Mouse (Mus musculus): Measurements from ENCODE around the gene Tigd4. TPM values are rescaled to one million over a fixed set of nuclear protein-coding genes. Genes with fewer than 3 reads are reported as not detected.

The Tigd4 gene
- polyA plus RNA-seq, 1 experiment = not detected

DNA sequence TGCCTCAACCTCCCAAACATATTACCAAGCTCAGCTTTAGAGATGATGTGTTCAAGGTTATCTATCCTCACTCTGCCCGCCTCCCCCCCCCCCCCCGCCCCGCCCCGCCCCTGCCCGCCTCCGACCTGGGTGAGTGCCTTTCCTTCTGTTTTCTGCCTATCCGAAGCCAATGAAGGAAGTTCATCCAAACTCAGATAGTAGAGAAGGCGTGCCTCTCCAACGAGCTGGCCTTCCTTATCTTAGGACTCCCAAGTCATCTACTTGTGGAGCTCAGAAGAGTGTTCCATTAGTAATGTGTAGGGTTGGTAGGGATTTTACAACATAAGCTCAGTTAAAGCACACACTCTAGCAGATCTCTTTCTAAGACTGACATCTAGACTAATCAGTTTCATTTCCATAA is 9.8 kb downstream of the Tigd4 start:
- 24% methylated on average over 7 of the region's 9 CpGs for WGBS
- no peak for DNase-seq (ENCODE audit: low read depth, low spot score)

DNA sequence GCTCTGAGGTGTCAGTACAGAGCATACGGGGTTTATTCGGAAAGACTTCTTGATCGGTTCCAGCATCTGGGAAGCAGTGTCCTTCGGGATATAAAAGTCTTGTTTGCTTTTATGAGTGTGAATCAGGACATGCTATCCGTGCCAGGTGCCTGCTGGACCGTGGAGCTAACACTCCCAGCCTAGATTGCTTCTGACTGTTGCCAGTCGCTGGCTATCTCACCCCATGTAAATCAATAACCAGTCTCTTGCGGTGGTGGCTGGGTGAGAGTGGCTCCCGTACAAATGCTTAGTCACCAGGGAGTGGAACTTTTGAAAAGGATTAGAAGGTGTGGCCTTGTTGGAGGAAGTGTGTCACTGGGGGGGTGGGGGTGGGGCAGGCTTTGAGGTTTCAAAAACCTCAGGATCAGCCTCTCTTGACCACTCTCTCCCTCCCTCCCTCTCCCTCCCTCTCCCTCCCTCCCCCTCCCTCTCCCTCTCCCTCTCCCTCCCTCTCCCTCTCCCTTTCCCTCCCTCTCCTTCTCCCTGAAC is 16.9 kb downstream of the Tigd4 start:
- 28% methylated on average over 9 of the region's 9 CpGs for WGBS
- DNase-seq (ENCODE audit: low read depth, low spot score) = no peak

DNA sequence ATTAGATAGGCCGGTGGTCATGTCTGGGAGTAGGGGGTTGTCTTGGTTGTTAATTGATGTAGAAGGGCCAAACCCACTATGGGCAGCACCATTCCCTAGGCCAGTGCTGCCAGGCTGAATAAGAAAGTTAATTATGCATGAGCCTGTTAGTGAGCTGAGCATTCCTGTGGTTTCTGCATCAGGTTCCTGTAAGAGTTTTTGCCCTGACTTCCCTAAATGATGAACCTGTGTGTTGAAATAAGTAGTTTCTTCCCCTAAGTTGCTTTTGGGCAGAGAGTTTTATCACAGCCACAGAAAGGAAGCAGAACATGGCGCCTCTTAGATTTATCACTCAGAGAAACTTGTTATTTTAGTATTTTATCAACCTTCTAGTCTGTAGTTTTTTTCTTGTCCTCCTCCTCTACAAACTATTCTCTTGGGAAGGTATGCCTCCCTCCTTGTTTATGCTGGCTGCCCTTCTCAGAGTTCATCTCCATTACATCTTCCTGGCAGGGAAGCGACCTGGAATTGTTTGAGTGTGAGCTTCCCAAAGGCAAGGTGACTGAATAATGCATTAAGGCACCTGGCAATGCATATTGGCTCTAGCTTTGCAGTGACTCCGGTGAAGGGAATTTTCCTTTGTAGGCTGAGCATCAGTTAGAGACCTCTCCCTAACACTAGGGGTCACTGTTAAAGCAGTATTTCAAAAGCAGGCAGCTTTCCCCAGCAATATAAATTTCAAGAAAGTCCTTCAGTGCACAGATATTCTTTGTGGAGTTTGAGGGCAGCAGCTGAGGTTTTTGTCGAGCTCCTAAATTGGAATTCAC is 21.9 kb downstream of the Tigd4 start:
- no peak for DNase-seq (ENCODE audit: low read depth, low spot score)
- 32% methylated on average over 5 of the region's 5 CpGs for WGBS

DNA sequence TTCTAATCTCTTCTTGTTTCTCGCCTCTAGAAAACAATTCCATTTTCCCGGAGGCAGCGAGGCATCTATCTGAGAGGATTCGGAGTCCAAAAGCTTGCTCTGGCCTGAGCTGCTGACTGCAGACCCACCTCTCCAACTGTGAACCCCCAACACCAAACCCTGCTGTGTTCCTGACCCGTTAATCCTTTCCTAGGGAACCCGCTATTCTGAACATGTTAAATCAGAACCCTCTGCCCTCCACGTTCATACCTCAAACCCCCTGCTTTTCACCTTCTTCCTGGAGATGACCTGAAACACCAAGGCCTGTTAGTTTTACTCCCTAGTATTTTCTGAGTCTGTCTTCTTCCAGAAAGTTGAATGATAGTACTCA is 22.5 kb downstream of the Tigd4 start:
- DNase-seq (ENCODE audit: low read depth, low spot score) = no peak
- 56% methylated on average over 7 of the region's 7 CpGs for WGBS

DNA sequence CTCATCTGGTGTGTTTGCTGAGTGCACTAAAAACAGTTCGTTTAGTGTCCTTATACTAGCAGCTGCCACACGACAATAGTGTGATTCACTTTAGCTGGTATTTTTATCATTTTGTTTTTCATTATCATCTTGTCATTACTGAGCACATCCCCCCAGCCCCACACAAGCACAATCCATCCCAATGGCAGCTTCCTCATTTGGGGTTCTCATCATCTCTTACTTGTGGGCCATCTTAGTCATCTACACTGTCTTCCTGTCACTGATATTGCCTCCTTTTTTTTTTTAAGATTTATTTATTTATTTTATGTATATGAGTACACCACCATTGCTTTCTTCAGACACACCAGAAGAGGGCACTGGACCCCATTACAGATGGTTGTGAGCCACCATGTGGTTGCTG is 25.3 kb downstream of the Tigd4 start:
- DNase-seq (ENCODE audit: low read depth, low spot score) = no peak
- WGBS = 77% methylated on average over 2 of the region's 2 CpGs

DNA sequence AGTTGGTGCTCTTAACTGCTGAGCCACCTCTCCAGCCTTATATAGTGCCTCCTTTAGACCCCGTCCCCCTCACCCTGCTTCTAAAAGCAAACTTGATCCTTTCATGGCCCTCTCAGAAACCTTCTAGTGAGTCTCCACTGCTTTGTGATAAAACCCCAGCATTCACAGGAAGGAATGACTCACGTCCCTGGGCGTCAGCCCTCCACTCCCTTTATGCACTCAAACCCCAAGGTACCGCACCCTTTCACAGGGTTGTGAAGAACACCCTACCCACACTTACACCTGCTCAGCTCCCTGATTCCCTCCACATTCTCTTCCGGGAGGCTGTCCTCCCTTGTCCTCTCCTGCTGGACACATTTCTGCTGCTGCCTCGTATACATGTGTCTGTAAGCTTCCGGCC is 25.7 kb downstream of the Tigd4 start:
- no peak for DNase-seq (ENCODE audit: low read depth, low spot score)
- 75% methylated on average over 7 of the region's 7 CpGs for WGBS

DNA sequence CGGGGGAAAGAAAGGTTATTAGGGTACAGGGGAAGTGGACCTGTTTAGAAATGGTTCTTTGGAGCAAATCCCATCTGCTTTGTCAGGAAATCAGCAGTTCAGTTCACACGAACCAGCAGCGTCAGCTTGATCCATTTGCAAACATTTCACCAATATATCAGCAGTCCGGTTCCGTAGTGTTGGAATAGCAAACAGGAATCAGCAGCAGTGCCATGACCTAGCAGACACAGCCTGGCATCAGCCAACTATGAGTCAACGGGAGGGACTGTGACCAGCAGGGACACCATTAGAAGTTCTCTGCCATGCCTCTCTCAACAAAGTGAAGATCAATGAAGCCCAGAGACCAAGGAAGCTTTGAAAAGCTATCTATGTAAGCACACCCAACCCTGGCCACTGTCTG is 26.4 kb downstream of the Tigd4 start:
- DNase-seq (ENCODE audit: low read depth, low spot score) = no peak
- 92% methylated on average over 6 of the region's 6 CpGs for WGBS

DNA sequence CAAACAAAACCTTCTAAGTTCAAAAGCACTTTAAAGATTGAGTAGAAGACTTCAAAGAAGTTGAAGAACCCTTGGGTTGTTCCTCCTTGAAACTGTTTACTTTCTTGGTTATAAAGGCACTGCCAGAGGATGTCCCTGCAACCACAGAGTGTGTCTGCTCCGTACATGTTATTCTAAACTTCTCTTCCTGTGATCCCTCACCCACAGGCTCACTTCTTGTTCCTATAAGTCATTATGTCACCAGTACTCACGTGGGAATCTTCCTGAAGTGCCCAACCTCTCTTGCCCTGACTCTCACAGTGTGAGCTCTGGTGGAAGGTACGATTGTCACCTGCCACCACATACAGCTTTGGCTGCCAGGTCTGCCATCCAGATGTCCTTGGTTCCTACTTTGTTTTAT is 28.7 kb downstream of the Tigd4 start:
- no peak for DNase-seq (ENCODE audit: low read depth, low spot score)
- 7% methylated on average over 3 of the region's 3 CpGs for WGBS

DNA sequence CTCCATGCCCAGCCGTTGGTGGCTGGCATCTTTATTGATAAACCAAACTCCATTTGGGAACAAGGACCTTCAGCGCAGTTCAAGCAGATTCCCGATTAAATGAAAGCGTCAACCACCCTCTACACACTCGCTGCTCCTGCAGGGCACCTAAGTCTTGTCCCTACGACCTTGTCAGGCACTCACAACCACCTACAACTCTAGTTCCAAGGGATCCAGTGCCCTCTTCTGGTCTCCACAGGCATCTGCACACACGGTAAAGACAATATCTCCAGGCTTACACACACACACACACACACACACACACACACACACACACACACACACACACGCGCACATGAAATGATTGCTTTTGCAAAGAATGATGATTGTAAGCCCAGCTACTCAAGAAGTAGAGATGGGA is 38.2 kb downstream of the Tigd4 start:
- DNase-seq (ENCODE audit: low read depth, low spot score) = no peak
- WGBS = 97% methylated on average over 9 of the region's 9 CpGs

DNA sequence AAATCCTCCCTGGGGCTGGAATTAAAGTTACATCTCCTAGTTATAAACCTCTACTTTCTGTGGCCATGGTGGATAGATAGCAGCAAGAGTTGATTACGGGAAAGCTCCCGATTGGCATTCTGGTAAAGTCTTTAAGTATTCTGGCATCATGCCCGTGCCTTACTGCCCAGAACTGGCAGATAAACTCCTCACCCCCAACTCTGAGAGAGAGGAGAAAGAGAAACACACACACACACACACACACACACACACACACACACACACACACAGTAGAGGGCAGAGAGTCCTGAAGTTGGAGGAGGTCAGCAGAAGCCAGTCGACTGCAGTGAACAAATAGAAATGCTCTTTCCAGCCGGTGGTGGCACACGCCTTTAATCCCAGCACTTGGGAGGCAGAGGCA is 43.7 kb downstream of the Tigd4 start:
- 23% methylated on average over 6 of the region's 6 CpGs for WGBS
- no peak for DNase-seq (ENCODE audit: low read depth, low spot score)

DNA sequence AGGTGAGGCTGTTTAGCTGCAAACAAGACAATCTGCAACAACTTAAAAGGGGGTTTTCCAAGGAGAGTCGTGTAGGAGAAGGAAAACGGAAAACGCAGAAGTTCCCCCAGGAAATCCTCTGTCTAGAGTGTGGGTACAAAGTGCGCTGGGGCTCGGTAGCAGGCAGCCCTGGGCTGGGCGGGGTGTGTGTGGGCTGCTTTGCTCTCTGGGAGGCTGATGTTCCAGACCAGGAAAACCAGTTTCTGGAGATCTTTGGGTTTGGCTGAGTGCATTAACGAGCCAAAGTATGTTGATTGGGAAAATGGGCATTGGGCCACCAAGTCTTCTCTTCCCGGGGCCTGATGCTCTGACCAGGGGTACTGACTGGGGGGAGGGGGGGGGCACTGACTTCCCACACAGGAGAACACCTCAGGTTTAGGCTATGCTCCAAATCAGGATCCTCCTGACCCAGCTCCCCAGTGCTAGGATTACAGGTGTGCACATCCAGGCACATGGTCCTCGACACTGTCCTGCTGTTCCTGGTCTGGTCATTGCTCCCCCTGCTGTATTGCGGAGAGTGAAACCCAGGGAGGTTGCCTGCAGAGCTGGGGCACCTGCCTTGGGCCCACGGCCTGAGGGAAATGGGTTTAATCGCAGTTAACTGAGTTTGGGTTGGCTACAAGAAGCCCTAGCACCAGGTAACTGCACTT is 44.7 kb downstream of the Tigd4 start:
- DNase-seq (ENCODE audit: low read depth, low spot score) = no peak
- 25% methylated on average over 12 of the region's 12 CpGs for WGBS

DNA sequence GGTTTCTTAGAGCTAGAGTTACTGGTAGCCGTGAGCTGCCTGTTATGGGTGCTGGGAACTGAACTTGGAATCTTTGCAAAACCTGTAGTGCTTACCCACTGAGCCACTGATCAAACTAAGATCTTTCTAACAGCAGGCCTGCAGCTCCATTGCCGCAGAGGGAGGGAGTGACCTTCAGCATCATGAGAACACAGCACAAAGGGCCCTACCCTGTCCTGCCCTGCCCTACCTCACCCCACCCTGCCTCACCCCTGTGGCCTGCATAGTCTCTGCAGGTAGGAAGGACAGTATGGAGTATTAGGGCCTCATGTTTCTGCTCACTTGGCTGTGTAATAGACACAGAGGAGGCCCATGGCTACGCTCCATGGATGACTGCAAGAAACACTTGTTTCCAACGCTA is 45.5 kb downstream of the Tigd4 start:
- no peak for DNase-seq (ENCODE audit: low read depth, low spot score)

DNA sequence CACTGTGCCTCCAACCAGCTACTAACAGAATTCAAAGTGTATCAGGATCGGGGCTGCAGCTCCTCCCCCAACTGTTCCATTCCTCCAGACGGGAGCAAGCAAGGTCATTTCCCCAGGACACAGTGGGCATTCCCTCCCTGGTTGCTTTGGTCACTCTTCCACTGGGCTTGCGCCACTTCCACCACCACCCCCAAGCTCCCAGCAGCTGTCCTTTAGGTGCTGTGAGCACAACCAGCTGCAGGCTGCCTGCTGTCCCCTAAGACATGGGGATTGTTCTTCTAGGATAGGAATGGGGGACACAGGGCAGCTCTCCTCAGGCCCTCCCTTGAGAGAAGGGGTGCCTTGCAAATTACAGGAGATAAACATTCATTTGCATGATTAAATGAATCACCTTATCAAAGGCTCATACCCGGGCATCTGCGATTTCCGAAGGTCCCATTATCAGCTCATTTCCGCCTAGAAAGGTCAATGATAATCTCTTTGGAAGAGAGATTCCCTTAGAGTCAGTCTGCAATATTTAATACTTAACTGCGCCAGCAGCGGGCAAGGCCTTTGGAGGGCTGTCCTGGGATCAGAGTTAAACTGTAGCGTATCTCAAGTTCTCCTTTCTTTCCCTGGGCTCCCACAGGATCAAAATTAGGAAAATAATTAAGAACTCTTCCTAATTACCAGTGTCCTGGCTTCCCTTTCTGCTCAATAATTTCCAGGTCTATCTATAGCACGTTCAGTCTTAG is 46.6 kb downstream of the Tigd4 start:
- 78% methylated on average over 11 of the region's 11 CpGs for WGBS
- no peak for DNase-seq (ENCODE audit: low read depth, low spot score)

More for the DNA sequence above, 45.5 kb downstream of the Tigd4 start:
- WGBS = 34% methylated on average over 4 of the region's 4 CpGs

DNA sequence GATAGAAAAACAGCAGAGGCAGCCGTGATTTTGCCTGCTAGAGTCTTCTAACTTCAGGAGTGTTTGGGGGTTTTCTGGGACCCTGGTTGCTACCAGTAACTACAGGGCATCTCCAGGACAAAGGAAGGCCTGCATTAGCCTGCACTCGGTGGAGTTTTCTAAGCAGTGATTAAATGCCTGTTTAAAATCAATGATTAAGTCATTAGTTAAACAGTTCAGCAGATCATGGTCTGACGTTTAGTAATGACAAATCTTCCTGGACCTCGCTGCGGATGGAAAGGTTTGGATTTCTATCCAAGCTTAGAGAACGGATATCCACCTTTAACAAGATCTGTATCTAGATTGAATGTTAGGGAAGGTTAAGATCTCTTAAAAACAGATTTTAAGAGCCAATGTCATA is 47.2 kb downstream of the Tigd4 start:
- no peak for DNase-seq (ENCODE audit: low read depth, low spot score)
- 82% methylated on average over 6 of the region's 6 CpGs for WGBS

DNA sequence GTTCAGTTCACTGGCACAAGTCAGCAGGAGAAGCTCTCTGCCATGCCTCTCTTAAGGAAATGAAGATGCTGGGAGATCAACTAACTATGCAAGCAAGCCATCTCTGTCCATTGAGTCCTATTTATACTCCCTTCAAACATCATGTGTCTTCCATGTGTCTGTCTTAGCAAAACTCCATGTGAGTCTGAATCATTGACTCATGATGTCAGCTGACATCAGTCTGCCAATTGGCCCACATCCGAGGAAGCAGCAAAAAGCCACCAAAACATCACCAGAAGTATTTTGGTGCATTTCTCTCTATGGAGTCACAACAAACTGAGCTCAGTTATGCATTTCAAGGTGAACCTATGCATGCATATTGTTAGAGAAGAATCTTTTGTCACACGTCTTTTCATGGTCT is 48.0 kb downstream of the Tigd4 start:
- WGBS = 81% methylated on average over 2 of the region's 2 CpGs

DNA sequence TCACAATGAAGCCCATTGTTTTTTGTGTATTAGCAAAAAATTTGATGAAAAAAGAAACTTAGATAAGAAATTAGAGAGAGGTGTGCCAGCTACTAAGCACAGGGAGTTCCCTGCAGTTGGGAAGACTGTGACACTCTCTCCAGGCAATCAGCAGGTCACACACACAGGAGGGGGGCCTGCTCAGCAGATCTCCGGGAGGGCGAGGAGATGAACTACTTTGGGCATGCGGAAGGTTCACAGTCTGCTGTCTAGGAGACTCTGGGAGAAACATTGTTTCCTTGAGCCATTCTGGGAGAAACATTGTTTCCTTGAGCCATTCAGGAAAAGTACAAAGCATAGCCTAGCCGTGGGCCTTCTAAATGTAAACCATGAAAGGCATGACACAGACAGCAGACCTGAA is 49.6 kb downstream of the Tigd4 start:
- DNase-seq (ENCODE audit: low read depth, low spot score) = no peak
- WGBS = 90% methylated on average over 4 of the region's 4 CpGs

More for the DNA sequence above, 48.0 kb downstream of the Tigd4 start:
- no peak for DNase-seq (ENCODE audit: low read depth, low spot score)

DNA sequence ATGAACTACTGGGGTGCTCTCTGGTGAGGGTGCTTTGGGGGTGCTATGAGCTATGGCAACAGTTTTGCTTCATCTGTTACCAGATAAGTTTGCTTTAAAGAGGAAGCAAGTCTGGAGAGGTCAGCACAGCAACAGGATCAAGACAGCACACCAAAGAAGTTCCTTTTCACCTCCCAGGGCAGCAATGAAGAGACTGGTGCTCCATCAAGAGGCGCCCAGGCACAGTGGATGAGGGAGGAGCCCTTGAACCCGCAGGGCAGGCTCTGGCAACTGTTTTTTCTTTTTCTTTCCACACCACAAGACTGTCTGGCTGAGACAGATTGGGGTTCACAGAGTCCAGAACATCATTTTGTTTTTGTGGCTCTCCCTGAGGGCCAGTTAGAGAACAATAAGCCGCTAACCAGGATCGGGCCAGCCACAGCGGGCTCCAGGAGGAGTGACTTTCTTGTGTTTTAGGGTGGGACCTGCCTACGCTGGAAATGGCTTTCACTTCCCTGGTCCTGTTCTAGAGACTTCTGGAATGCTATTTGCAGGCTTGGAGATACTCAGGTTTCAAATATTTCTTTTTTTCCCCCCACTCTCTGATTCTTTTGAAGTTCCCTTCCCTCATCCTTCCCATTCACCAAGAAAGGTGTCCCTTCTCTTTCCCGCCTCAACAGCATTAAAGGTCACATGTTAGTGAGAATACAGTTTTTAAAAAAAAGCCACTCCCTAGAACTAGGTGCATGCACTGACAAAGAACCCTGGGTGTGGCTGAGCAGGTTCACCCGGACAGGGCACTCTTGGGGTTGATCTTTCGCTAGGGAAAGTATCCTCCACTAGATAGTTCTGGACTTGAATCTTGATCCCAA is 52.0 kb downstream of the Tigd4 start:
- no peak for DNase-seq (ENCODE audit: low read depth, low spot score)
- WGBS = 38% methylated on average over 9 of the region's 9 CpGs

DNA sequence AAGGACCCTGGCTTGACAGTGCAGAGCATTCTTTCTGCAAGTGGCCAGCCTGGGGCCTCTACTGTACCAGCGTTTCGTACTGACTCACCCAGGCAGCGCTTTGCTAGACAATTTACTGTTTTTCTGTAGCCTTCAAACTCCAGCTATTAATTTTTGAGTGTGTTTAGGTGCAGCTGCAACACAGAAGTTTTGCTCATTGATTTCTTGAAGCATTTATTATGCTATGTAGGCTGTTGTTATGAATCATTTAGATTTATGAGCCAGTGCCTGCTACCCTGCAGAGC is 52.6 kb downstream of the Tigd4 start:
- WGBS = 26% methylated on average over 3 of the region's 3 CpGs
- no peak for DNase-seq (ENCODE audit: low read depth, low spot score)

DNA sequence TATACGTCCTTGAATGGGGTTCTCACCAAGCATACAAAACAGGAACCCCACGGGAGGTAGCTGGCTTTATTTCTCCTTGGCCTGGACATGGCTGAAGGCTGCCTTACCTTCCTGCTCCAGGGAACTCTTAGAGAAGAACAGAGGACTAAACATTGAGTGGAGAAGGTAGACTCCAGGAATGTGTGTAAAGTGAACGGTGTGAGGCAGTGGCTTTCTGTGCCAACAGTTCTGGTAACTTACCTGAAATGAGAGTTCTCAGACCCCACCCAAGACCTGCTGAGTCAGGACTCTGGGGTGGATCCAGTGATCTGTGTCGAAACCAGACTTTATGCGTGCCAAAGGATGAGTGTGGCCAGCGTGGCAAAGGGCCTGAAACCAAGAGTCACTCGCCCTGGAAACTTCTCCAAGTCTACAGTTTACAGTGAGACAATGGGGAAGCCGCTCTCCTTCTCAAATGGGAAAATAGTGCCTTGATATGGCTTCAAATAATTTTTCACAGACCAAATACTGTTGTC is 53.0 kb downstream of the Tigd4 start:
- no peak for DNase-seq (ENCODE audit: low read depth, low spot score)
- WGBS = 29% methylated on average over 8 of the region's 8 CpGs
